10 mouse cellular contexts compared by ENCODE assay signal in the genomic region with DNA sequence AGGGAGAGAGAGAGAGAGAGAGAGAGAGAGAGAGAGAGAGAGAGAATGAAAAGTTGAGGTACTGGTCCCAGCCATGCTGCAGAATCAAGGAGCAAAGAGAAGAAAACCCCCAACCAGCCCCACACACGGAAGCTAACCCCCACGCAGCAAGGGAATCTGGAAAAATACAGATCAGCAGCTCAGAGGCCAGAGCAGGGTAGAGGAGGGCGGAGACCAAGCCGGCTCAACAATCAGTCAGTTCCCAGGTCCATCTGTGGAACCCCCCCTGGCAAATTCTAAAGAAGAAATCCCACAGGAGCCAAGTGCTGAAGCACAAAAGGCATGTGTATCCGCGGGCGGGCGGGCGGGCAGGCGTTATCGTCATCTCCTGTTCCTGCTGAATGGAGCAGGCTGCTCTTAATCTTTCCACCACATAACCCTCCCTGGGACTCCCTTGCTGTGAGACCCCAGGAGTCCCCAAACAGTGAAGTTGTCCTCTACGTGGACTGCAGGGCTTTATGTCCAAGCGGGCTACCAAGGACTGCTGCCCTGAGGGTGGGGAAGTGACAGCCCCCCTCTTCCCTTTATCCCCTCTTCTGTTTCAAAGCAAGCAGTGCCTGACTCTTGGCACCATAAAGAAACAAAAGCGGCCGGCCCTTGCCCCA.
DNase-seq lines count a peak whose midpoint lies in the region; ATAC-seq and TF ChIP-seq lines count a peak whose summit lies in the region.
"Had no signal": no experiment of that assay in that cellular context is flagged by ENCODE, and none has a peak within 500 bp of the region (broad histone marks: within the 10 kb centered on the region; RNA-seq: fewer than 3 reads in every experiment).

No protein-coding gene starts in this region.

- H3K4me1 ChIP-seq in heart, embryonic 10.5 days, result 0 out of 2 replicates have a peak, but pooled peaks cover 10% of the 10 kb centered on the region
- peaks cover 5% of the 10 kb centered on the region; the same call in 1 of the 2 replicates for H3K4me1 ChIP-seq in forebrain, postnatal 0 days (ENCODE audit: insufficient read depth)
- peaks cover 7% of the 10 kb centered on the region for H3K4me1 ChIP-seq in midbrain, embryonic 11.5 days (ENCODE audit: control insufficient read depth, insufficient read depth, low read length)
- H3K4me1 ChIP-seq: megakaryocyte, embryonic 14.5 days had no signal

- no peak overlapping the region for H3K27ac ChIP-seq in heart, embryonic 10.5 days
- no peak overlapping the region for H3K27ac ChIP-seq in forebrain, postnatal 0 days (ENCODE audit: low read depth, low read length)
- H3K27ac ChIP-seq in midbrain, embryonic 11.5 days (ENCODE audit: low read depth, low read length), result peak overlapping the region; percentile 22; the same call in 1 of the 2 replicates

- H3K36me3 ChIP-seq in heart, embryonic 10.5 days, result no peaks in the 10 kb centered on the region
- no peaks in the 10 kb centered on the region for H3K36me3 ChIP-seq in forebrain, postnatal 0 days (ENCODE audit: insufficient read depth)
- no peaks in the 10 kb centered on the region for H3K36me3 ChIP-seq in midbrain, embryonic 11.5 days (ENCODE audit: control insufficient read depth, insufficient read depth, low read length)

- no peak for TF ChIP-seq CTCF in forebrain, postnatal 0 days (IDR thresholded peaks at IDR 0.05; ENCODE audit: low read depth)

- peaks cover 42% of the 10 kb centered on the region for H3K27me3 ChIP-seq in heart, embryonic 10.5 days (ENCODE audit: insufficient read depth, poor library complexity, severe bottlenecking)
- H3K27me3 ChIP-seq in forebrain, postnatal 0 days (ENCODE audit: insufficient read depth, low read length), result no peaks in the 10 kb centered on the region
- H3K27me3 ChIP-seq in midbrain, embryonic 11.5 days (ENCODE audit: control insufficient read depth, insufficient read depth, low read length), result peaks cover 2% of the 10 kb centered on the region; the same call in 1 of the 2 replicates

- H3K9ac ChIP-seq in forebrain, postnatal 0 days, result no peak overlapping the region
- no peak overlapping the region for H3K9ac ChIP-seq in midbrain, embryonic 11.5 days (ENCODE audit: low read length)

- intact Hi-C loops in heart, postnatal 36 days (cut with DNase I), result no loop called here

- 0 out of 2 replicates have a peak overlapping the region, but pooled peaks have one; percentile 13 for H3K4me3 ChIP-seq in heart, embryonic 10.5 days
- H3K4me3 ChIP-seq in forebrain, postnatal 0 days (ENCODE audit: low read depth, low read length), result no peak overlapping the region
- H3K4me3 ChIP-seq in midbrain, embryonic 11.5 days (ENCODE audit: low read depth, low read length), result no peak overlapping the region
- H3K4me3 ChIP-seq: megakaryocyte, embryonic 14.5 days had no signal

- H3K9me3 ChIP-seq in heart, embryonic 10.5 days, result no peaks in the 10 kb centered on the region
- H3K9me3 ChIP-seq in forebrain, postnatal 0 days (ENCODE audit: low read length), result no peaks in the 10 kb centered on the region
- no peaks in the 10 kb centered on the region for H3K9me3 ChIP-seq in midbrain, embryonic 11.5 days (ENCODE audit: control insufficient read depth, low read length)

- 3% methylated on average over 15 of the region's 15 CpGs for WGBS in heart, embryonic 10.5 days
- WGBS in forebrain, postnatal 0 days, result 10% methylated on average over 15 of the region's 15 CpGs
- under 1% methylated on average over 15 of the region's 15 CpGs for WGBS in midbrain, embryonic 11.5 days

- no peak for DNase-seq in heart, embryonic 10.5 days (ENCODE audit: low spot score)
- no peak for DNase-seq in heart, postnatal 36 days
- peak; percentile 24 for DNase-seq in ZHBTc4 (ENCODE audit: low read depth, low spot score)
- DNase-seq in forebrain, postnatal 0 days, result peak; percentile 10
- peak; percentile 88 for DNase-seq in midbrain, embryonic 11.5 days (ENCODE audit: low spot score, missing footprints)
- no peak for DNase-seq in thymus, postnatal 4 days
- DNase-seq in ovary, adult 18-20 months (ENCODE audit: low spot score), result no peak
- no peak for DNase-seq in left cerebral cortex, adult 11 months (ENCODE audit: low spot score)

- peak; percentile 10; the same call in 1 of the 2 replicates for ATAC-seq in forebrain, postnatal 0 days
- ATAC-seq in midbrain, embryonic 11.5 days (ENCODE audit: low FRiP score), result peak; percentile 63

- H3K4me2 ChIP-seq in forebrain, postnatal 0 days (ENCODE audit: low read depth), result peak overlapping the region; percentile 23
- H3K4me2 ChIP-seq in midbrain, embryonic 11.5 days, result peak overlapping the region; percentile 22; the same call in 1 of the 2 replicates
- H3K4me2 ChIP-seq: liver, embryonic 11.5 days had no signal

Comparison
In these comparisons a context has a peak if more than half of its experiments do, and no peak if none do; other contexts are left out.
1. DNase-seq: peak in ZHBTc4 (single experiment), forebrain, postnatal 0 days (single experiment) and midbrain, embryonic 11.5 days (single experiment); none in heart, embryonic 10.5 days (single experiment), heart, postnatal 36 days (0 of 2), thymus, postnatal 4 days (single experiment), ovary, adult 18-20 months (single experiment) and left cerebral cortex, adult 11 months (single experiment).